Mouse (Mus musculus) embryonic facial prominence, embryonic 15.5 days (tissue): ENCODE measurements around the gene Bora. TPM values are rescaled to one million over a fixed set of nuclear protein-coding genes. Genes with fewer than 3 reads are reported as not detected.
"Not testable (repeated sequence)": the region's sequence is repeated elsewhere in the genome, so short reads cannot be mapped to it uniquely, and the experiment has no call there.

ENCODE experiments used
- ATAC-seq: fragments of 200-750 bp; cut with Nextera tagmentation; 2 replicates; pipeline ENCODE4 v1.8.0; 2017; ENCODE audit warnings: low read depth, moderate TSS enrichment; ENCODE audit not compliant: insufficient number of reproducible peaks, low FRiP score, low TSS enrichment
- H3K27ac ChIP-seq: fragments of 300-500 bp; sonication (generic); replicated peaks from 2 replicates; pipeline ENCODE4 v1.5.1; 2015; ENCODE audit warnings: mild to moderate bottlenecking, inconsistent platforms
- H3K27me3 ChIP-seq: fragments of 300-500 bp; sonication (generic); 2 replicates; pipeline ENCODE4 v1.6.1; 2015; ENCODE audit warnings: inconsistent platforms
- H3K36me3 ChIP-seq: fragments of 300-500 bp; sonication (generic); 2 replicates; pipeline ENCODE4 v1.6.1; 2015; ENCODE audit warnings: mild to moderate bottlenecking, inconsistent platforms
- H3K4me1 ChIP-seq: fragments of 300-500 bp; sonication (generic); 2 replicates; pipeline ENCODE4 v1.6.1; 2015; ENCODE audit warnings: inconsistent platforms
- H3K4me2 ChIP-seq: fragments of 300-500 bp; sonication (generic); replicated peaks from 2 replicates; pipeline ENCODE4 v1.6.1; 2015; ENCODE audit warnings: mild to moderate bottlenecking, inconsistent platforms
- H3K4me3 ChIP-seq: fragments of 300-500 bp; sonication (generic); replicated peaks from 2 replicates; pipeline ENCODE4 v1.5.1; 2015; ENCODE audit warnings: mild to moderate bottlenecking, inconsistent platforms
- H3K9ac ChIP-seq: fragments of 300-500 bp; sonication (generic); 2 replicates; pipeline ENCODE4 v1.6.1; 2015; ENCODE audit warnings: inconsistent platforms
- H3K9me3 ChIP-seq: fragments of 300-500 bp; sonication (generic); replicated peaks from 2 replicates; pipeline ENCODE4 v1.6.1; 2016; ENCODE audit warnings: inconsistent platforms
- WGBS: fragments of 180-500 bp; shearing (Covaris S2); methylation state at CpG from one replicate; pipeline ENCODE4 v1.1.7; 2015; 5-methylcytosine and 5-hydroxymethylcytosine counted together
- polyA plus RNA-seq: library from polyadenylated mRNA; unstranded; fragments of >200 nt; fragmentation: Nextera tagmentation; extraction: Ambion mirVana; gene quantifications from 2 replicates; pipeline ENCODE4 v1.2.1, GENCODE M21; 2015

Bora gene
- polyA plus RNA-seq, 1 experiment from 2014 or later: 48.5 TPM

DNA sequence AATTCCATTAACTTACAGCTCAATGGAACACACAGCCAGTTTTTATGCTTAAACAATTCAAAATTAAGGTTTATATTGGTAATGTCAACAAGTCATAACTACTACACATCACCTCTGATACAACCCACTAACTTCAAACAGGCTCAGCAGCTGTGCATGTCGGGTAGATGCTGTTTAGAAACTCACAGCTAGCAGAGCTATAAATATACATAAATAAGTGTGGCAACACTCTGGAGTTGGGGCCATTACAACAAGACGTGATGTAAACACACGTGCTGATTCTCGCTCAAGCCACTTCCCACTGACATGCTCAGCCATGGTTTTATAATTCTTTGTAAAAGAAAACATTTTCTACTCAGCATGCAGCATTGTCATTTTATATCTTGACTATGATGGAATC, 10.0 kb upstream of the Bora start:
- H3K4me1 ChIP-seq: no peaks in the 10 kb centered on the region
- 73% methylated on average over 4 of the region's 4 CpGs for WGBS
- H3K4me3 ChIP-seq: no peak overlapping the region
- no peak overlapping the region for H3K27ac ChIP-seq
- H3K9me3 ChIP-seq: no peaks in the 10 kb centered on the region
- no peak overlapping the region for H3K9ac ChIP-seq
- H3K36me3 ChIP-seq: peaks cover 20% of the 10 kb centered on the region; the same call in 1 of the 2 replicates
- no peaks in the 10 kb centered on the region for H3K27me3 ChIP-seq
- no peak overlapping the region for H3K4me2 ChIP-seq
- ATAC-seq: no peak

DNA sequence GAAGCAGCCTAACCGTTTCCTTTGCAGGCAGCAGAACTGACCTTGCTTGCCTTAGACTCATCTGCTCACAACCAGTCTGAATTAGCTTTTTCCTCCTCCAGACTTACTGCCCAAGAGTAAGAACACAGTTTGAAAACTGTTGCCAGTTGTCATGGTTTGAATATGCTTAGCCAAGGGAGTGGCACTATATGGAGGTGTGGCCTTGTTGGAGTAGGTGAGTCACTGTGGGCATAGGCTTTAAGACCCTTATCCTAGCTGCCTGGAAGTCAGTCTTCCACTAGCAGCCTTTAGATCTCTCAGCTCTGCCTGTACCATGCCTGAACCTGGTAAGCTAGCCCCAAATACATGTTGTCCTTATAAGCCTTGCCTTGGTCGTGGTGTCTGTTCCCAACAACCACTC, 8.3 kb upstream of the Bora start:
- Histone ChIP-seq H3K27ac (no peak overlapping the region), H3K4me2 (no peak overlapping the region), H3K4me3 (no peak overlapping the region), H3K4me1 (no peaks in the 10 kb centered on the region), H3K27me3 (no peaks in the 10 kb centered on the region), H3K36me3 (peaks cover 15% of the 10 kb centered on the region; the same call in 1 of the 2 replicates), H3K9me3 (no peaks in the 10 kb centered on the region), H3K9ac (no peak overlapping the region)
- ATAC-seq: no peak
- WGBS: 86% methylated on average over 2 of the region's 2 CpGs

DNA sequence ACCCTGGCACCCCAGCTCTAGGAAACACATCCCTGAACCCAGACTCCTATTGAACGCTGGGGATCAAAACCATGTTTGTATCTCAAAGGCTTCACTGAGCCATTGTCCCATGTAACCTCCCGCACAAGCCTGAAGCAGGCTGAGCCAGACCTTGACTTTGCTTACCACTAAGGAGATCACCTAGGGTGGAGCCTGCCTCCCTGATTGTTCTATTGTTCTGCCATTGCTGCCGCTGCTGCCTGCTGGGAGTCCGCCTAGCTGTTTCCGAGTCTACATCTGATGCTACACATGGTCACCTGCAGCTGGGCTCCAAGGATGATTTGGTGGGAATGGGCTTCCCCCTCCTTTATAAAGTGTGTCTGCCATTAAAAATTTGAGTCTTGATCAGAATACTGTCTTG, 6.7 kb upstream of the Bora start:
- not testable (repeated sequence) for H3K4me3 ChIP-seq
- WGBS: 76% methylated on average over 5 of the region's 5 CpGs

DNA sequence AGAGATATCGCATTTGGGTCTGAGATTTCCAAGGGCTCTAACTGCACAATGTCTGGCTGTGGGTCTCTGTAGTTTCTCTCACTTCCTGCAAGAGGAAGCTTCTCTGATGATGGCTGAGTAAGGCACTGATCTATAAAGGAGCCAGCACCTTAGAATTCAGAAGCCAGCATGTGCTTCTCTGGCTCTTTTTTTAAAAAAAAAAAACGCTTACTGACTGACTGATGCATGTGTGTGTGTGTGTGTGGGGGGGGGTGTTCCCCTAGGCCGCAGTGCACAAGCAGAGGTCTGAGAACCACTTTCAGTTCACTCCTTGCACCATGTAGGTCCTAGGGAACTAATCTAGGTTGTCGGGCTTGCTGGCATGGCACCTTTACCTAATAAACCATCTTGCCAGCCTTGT, 4.6 kb upstream of the Bora start:
- H3K27ac ChIP-seq: no peak overlapping the region
- no peak for ATAC-seq
- 65% methylated on average over 4 of the region's 4 CpGs for WGBS
- H3K4me3 ChIP-seq: no peak overlapping the region
- H3K9me3 ChIP-seq: no peaks in the 10 kb centered on the region
- peaks cover 16% of the 10 kb centered on the region for H3K4me1 ChIP-seq
- H3K4me2 ChIP-seq: no peak overlapping the region
- H3K36me3 ChIP-seq: 0 out of 2 replicates have a peak, but pooled peaks cover 6% of the 10 kb centered on the region
- H3K27me3 ChIP-seq: no peaks in the 10 kb centered on the region
- no peak overlapping the region for H3K9ac ChIP-seq

More for the DNA sequence above, 6.7 kb upstream of the Bora start:
- not testable (repeated sequence) for H3K27me3 ChIP-seq, H3K4me2 ChIP-seq, ATAC-seq, H3K27ac ChIP-seq, H3K4me1 ChIP-seq, H3K9me3 ChIP-seq, H3K9ac ChIP-seq
- H3K36me3 ChIP-seq: 0 out of 2 replicates have a peak, but pooled peaks cover 11% of the 10 kb centered on the region

DNA sequence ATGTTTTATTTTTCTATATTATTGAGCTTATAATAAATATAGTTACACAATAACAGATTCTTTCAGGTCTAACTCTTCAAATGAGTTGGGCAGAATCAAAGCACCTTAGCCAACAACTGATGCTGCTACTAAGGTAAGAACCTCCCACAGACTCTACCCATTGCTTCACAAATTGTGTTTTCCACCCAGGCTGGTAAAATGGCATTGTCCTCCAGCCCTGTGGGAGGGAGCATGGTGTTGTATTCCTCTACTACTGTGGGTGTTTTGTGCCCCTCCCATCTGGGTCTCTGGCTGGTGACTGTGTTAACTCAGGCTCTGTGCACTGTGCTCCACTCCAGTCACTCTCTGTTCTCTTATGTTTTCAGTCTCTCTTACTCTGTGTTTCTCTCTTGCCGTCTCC, 2.5 kb upstream of the Bora start:
- H3K36me3 ChIP-seq: 0 out of 2 replicates have a peak, but pooled peaks cover 3% of the 10 kb centered on the region
- no peaks in the 10 kb centered on the region for H3K27me3 ChIP-seq
- H3K4me2 ChIP-seq: peak overlapping the region; percentile 73
- 60% methylated on average over 1 of the region's 1 CpGs for WGBS
- no peak for ATAC-seq
- no peak overlapping the region for H3K9ac ChIP-seq
- H3K27ac ChIP-seq: no peak overlapping the region
- H3K9me3 ChIP-seq: no peaks in the 10 kb centered on the region
- no peak overlapping the region for H3K4me3 ChIP-seq
- peaks cover 27% of the 10 kb centered on the region for H3K4me1 ChIP-seq

DNA sequence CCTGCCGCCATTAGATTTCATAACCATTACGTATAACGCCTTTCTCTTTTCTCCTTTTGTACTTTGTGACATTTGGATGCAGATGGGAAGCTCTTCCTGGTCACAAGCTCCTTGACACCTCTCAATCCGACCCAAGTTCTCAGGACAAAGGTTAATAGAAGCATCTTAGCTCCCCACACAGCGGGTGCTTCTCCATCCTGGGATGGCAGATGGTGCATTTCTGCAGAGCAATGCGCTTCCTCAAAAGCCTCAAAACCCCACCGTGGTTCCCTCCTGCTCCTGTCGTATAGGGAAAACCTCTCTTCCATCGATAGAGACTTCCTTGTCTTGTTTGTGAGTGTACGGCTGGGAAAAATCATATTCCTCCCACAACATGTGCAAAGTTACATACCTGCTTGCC, 1.9 kb upstream of the Bora start:
- Histone ChIP-seq H3K27ac (no peak overlapping the region), H3K4me3 (peak overlapping the region; percentile 81; the same call in 1 of the 2 replicates), H3K4me1 (peaks cover 28% of the 10 kb centered on the region), H3K27me3 (no peaks in the 10 kb centered on the region), H3K4me2 (peak overlapping the region; percentile 73), H3K9me3 (no peaks in the 10 kb centered on the region), H3K36me3 (0 out of 2 replicates have a peak, but pooled peaks cover under 1% of the 10 kb centered on the region), H3K9ac (no peak overlapping the region)
- 41% methylated on average over 10 of the region's 10 CpGs for WGBS
- no peak for ATAC-seq

DNA sequence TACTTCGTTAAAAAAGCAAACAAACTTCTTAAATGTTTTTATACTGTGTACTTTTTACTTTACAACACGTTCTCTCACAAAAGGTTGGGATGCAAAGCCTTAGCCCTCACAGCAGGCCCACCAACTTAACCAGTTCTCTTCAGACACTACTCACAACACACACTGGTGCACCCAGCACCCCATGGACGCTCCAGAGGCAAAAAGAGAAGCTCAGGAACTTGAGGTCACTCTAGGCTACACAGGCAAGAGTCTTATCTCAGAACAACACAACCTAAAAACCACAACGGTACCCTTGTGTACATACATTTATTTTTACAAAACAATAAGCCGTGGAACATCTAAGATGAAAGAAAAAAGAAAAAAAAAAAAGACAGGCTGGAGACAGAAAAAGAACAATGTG, 1.3 kb upstream of the Bora start:
- peak overlapping the region; percentile 73 for H3K4me2 ChIP-seq
- H3K4me3 ChIP-seq: peak overlapping the region; percentile 81
- 6% methylated on average over 5 of the region's 5 CpGs for WGBS
- no peak for ATAC-seq
- H3K9me3 ChIP-seq: no peaks in the 10 kb centered on the region
- H3K36me3 ChIP-seq: no peaks in the 10 kb centered on the region
- no peak overlapping the region for H3K27ac ChIP-seq
- peaks cover 28% of the 10 kb centered on the region for H3K4me1 ChIP-seq
- H3K27me3 ChIP-seq: no peaks in the 10 kb centered on the region
- no peak overlapping the region for H3K9ac ChIP-seq

DNA sequence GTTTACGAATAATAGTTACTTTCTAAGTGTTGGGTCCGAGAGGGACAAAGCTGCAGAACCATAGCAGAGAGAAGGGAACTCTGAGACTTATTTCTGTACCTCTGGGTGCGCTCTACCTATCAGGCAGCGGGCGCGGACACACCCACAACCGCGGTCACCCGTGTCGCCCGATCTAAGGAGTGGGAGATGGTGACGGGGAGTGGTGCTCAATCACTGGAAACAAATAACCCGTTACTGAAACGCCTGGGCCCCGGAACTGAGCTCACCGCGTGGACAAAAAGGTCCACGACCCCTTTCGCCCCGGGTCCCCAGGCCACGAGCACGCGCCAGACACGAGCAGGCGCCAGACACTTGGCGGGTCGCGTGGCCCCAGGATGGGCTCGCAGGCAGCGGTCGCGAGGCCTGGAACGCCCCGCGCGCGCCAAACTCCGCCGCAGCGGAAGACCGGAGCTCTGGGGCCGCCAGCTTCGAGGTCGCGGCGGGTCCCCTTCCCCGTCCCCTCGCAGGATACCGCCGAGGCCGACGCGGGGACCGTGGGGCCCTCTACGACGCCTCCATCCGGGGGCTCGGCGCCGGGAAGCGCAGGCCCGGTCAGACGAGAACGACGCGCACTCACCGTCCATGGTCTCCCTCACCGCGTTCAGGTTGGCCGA, 518 bp upstream of the Bora start:
- Histone ChIP-seq H3K36me3 (peaks cover 4% of the 10 kb centered on the region; the same call in 1 of the 2 replicates), H3K4me3 (peak overlapping the region; percentile 81), H3K27ac (peak overlapping the region; percentile 89), H3K4me2 (peak overlapping the region; percentile 73), H3K9ac (peak overlapping the region; percentile 90), H3K27me3 (no peaks in the 10 kb centered on the region), H3K9me3 (no peaks in the 10 kb centered on the region), H3K4me1 (peaks cover 28% of the 10 kb centered on the region)
- ATAC-seq: peak; percentile 0; the same call in 1 of the 2 replicates
- WGBS: under 1% methylated on average over 70 of the region's 70 CpGs

DNA sequence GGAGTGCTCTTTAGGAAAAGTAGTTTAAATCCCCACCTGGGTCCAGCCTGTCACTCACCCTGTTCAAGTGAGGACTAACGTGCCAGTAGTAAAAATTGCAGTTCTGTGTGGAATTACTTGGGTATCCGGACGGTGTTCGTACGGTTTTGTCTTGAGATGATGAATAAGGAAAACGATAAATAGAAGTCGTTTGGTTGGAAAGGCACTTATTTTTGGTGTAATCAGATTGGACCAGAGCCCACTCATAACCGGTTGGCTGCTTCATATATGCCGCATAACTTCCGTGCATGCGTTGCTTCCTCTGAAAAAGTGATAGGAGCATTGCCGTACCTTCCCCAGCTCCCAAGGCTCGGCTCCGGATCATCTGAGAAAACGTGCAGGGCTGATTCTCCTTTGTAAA, 760 bp downstream of the Bora start:
- H3K9me3 ChIP-seq: no peaks in the 10 kb centered on the region
- WGBS: under 1% methylated on average over 15 of the region's 15 CpGs
- peak overlapping the region; percentile 73 for H3K4me2 ChIP-seq
- H3K27me3 ChIP-seq: no peaks in the 10 kb centered on the region
- peak overlapping the region; percentile 57 for H3K9ac ChIP-seq
- H3K4me1 ChIP-seq: peaks cover 28% of the 10 kb centered on the region
- ATAC-seq: no peak
- peak overlapping the region; percentile 78 for H3K27ac ChIP-seq
- peak overlapping the region; percentile 81 for H3K4me3 ChIP-seq
- H3K36me3 ChIP-seq: peaks cover 9% of the 10 kb centered on the region; the same call in 1 of the 2 replicates

DNA sequence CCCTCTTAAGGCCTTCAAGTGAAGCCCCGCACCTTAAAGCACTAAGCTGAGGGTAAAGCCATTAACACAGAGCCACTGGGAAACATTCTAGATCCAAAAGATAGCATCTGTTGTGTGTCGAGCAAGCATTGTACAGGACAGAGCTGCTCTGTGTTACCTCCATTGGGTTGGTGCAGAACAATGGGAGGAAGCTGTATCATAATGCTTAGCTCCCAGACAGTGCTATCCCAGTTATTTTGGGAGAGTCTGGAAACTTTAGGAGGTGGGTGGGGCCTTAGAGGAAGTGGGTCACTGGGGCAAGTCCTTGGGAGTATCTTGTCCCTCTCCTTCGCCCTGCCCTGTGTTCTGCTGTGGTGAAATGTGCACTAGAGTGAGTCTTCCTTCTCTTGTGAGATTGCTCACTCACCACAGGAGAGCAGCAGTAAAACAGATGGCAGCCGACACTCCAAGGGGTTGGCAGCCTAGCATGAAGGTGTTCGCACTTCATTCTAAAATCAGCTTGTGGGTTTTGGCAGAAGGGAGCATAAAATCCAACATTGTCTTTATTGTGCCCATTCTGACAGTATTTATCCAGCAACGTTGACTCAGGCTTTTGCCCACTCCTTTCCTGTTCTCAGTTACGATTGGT, 13.1 kb downstream of the Bora start:
- no peak overlapping the region for H3K4me2 ChIP-seq
- WGBS: 88% methylated on average over 7 of the region's 7 CpGs
- H3K9ac ChIP-seq: no peak overlapping the region
- H3K36me3 ChIP-seq: peaks cover 27% of the 10 kb centered on the region
- no peak overlapping the region for H3K4me3 ChIP-seq
- no peaks in the 10 kb centered on the region for H3K9me3 ChIP-seq
- no peak for ATAC-seq
- no peaks in the 10 kb centered on the region for H3K27me3 ChIP-seq
- H3K4me1 ChIP-seq: no peaks in the 10 kb centered on the region
- no peak overlapping the region for H3K27ac ChIP-seq

DNA sequence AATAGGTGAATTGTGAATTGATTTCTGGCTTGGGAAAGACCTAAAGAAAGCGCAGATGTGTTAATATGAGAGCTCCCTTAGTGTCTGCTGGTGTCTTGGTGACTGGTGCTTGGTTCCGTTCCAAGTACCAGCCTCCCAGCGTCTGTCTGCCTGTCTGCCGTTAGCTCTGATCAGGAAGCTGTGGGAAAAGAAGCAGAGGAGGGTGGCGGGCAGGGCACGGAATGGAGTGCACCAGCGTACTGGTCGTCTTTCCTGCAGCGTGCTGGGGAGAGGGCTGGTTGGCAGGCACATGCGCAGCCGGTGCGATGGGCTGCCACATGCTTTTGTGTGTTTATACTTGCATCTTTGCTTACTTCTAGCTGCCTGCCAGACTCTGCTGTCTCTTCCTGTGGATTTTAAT, 14.6 kb downstream of the Bora start:
- H3K4me3 ChIP-seq: no peak overlapping the region
- H3K27me3 ChIP-seq: no peaks in the 10 kb centered on the region
- no peaks in the 10 kb centered on the region for H3K9me3 ChIP-seq
- ATAC-seq: no peak
- H3K27ac ChIP-seq: no peak overlapping the region
- H3K4me1 ChIP-seq: no peaks in the 10 kb centered on the region
- H3K36me3 ChIP-seq: peaks cover 32% of the 10 kb centered on the region
- H3K4me2 ChIP-seq: no peak overlapping the region
- no peak overlapping the region for H3K9ac ChIP-seq
- 86% methylated on average over 12 of the region's 12 CpGs for WGBS
